Mouse (Mus musculus): Measurements from ENCODE around the gene Ttc21b.

DNA sequence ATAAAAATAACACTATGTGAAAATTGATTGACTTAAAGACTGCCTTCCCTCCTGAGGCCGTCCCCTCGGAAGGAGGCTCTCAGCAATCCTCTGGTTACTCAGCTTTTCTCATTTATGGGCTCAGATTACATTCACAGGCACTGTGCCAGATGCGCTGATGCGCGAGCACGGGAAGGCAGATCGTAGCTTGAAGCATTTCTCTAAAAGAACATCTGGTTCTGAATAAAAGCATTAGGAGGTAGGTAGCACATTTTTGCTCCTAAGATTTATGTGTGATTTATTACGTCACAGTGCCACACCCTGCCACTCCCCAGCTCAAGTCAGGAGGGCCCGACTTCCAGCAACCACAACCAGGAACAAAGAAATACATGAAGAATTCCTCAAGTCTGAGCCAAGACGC lies 76.1 kb downstream of the Ttc21b start:
- TF ChIP-seq CTCF (conservative IDR thresholded peaks at IDR 0.05; ENCODE audit: insufficient read depth, insufficient read length, low read depth, low read length) (no peak), POLR2A (IDR thresholded peaks at IDR 0.05; ENCODE audit: low read depth, low read length) (no peak)
